Mouse (Mus musculus): Measurements from ENCODE around the gene Nmrk1.
"Not testable (repeated sequence)": the region's sequence is repeated elsewhere in the genome, so short reads cannot be mapped to it uniquely, and the experiment has no call there.

The Nmrk1 gene

DNA sequence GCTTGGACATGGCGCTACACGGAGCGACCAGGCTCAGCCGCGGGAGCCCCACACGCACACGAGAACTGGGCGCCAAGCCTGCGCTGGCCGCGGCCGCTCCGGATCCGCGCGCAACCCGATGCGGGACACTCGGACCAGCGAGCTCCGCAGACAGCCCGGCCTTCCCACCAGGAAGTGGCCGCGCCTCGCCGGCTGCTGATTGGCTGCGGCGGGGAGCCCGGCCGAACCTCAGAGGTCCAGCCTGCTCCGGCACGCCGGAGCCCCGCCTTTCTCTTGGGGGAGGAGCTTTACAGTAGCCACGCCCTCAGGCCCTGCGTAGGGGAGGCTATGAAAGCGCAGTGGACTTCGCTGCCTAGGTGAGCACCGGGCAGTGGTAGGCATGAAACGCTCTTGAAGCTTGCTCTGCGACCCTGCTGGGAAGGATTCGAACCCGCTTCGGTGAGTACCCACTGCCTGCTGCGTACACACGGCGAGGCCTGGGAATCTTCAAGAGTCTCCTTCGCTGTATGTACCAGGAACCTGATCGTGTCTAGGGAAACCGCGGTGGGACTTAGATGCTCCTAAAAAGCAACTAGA lies at the start of gene Nmrk1, which contains the start of gene Ostf1:
Gene Nmrk1 (plus strand): TSS at position 307 of the 576 bp plus-strand sequence.
Gene Ostf1 (minus strand): TSS at position 180 of the 576 bp plus-strand sequence.
- peak; percentile 98 to 99 for DNase-seq

- no peak for DNase-seq
Observed at GRCm38 (mm10) chr19:18582226-18582625, 49.5 kb upstream of the Nmrk1 start.

DNA sequence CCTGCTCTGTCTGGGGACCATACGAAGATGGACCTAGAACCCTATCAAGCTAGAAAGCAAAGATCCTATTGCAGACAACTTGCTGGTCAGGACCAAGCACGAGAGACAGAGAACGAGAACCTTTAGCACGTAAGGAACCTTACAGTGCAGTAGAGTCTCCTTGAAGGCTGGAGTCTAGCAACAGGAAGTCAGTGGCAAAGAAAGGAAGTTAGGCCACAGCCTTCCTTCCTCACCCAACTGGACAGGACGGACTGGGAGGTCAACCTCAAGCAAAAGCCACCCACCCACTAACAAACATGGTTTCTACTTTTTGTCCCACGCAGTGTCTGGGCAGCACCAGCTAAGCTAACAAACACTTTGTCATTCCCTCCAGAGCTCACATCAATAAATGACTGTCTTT lies 48.9 kb upstream of the Nmrk1 start:
- DNase-seq, result no peak

GRCm38 (mm10) chr19:18583706-18584105 lies 48.0 kb upstream of the Nmrk1 start:
- no peak for DNase-seq

- DNase-seq, result no peak
Observed at GRCm38 (mm10) chr19:18584621-18585020, 47.1 kb upstream of the Nmrk1 start.

- peak in 1 of 2 experiments; percentile 22 for DNase-seq
Observed at GRCm38 (mm10) chr19:18587118-18587517, 44.6 kb upstream of the Nmrk1 start.

DNA sequence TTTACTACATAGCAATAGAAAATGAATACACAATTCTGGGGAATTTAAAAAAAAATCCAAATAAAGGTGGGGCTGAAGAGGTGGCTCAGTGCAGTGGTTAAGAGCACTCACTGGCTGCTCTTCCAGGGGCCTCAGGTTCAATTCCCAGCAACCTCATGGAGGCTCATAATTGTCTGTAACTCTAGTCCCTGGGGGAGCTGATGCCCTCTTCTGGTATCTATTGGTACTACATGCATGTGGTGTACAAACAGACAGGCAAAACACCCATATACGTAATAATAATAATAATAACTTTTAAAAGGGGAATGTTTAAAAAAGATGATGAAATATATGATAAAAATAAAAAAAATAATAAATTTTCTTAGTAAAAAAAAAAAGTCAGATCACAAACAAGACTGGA lies 43.5 kb upstream of the Nmrk1 start:
- DNase-seq, result peak; percentile 24 to 42

GRCm38 (mm10) chr19:18588801-18589200 lies 42.9 kb upstream of the Nmrk1 start:
- not testable (repeated sequence) for DNase-seq

DNA sequence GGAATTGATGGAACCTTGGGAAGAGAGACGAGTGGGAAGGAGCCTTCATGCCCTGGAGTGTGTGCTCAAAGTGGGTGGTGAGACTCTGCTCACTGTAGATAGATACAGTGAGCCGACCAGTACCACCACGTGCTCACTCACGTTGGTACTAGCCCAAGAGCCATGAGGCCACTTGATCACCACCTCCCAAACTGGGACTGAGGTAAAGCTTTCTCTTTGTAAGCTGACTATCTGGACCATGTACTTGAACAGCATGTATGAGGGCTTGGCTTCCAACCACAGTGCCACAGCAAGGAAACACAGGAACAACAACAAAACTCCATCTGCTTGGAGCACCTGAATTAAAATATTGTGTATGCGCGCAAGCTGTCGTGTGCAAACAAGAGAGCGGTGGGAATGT lies 42.5 kb upstream of the Nmrk1 start:
- no peak for DNase-seq

DNA sequence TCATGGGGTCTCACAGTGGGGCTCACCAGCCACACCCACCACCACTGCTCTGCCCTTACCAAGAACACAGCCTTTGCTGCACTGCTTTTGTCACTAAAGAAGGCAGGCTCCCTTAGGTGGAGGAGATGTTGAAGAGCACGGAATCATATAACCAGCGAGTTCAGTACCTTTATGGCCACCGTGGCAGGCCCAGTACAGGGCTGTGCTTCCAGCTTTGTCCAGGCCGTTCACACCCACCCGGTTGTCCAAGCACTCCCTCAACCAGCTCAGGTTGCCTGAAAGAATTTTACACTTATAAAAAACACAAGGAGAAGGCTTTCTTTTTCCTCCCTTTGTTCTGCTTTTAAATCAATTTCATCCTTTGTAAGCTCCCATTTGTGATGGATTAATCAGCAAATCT lies 41.5 kb upstream of the Nmrk1 start:
- no peak for DNase-seq

- DNase-seq, result peak; percentile 27 to 51
Observed at GRCm38 (mm10) chr19:18590942-18591354, 40.8 kb upstream of the Nmrk1 start.

- DNase-seq, result no peak
Observed at GRCm38 (mm10) chr19:18592919-18593318, 38.8 kb upstream of the Nmrk1 start.

DNA sequence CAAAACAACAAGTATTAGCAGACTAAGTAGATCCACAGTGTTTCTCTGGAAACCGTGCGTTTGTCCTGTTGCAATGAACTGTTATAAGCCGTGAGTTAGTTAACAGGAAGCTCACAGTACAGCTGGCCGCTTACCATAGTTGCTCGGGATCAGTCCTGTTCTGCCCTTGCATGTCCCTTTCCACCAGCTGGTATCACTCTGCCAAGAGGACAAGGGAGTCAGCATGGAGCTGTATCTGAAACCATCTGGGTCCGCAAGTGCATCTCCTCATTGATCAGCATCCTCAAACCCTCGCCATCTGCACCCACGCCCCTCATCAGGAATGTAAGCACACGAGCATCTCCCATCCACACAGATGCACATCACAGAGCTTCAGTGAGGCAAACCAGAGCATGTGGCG lies 38.0 kb upstream of the Nmrk1 start:
- DNase-seq, result peak in 1 of 2 experiments; percentile 31

GRCm38 (mm10) chr19:18596876-18597275 lies 34.9 kb upstream of the Nmrk1 start:
- DNase-seq, result no peak

DNA sequence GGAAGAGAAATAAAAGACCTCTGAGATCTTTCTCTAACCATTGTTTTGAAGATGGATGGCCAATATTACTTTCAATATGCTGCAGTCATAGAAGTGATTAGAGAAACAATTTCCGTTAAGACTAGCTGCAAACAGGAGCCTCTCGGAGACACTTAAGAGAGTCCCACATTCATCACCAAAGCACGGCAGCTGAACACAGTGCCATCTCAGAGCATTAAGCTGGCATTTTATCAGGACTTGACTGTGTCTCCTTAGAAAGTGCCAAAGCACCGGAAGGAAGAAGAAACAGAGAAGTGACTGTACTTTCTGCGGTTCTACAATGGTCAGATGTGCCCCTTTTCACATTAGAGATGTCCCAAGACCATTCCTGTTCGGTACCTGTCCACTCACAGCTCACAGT lies 34.0 kb upstream of the Nmrk1 start:
- no peak for DNase-seq

GRCm38 (mm10) chr19:18598265-18598926 lies 33.4 kb upstream of the Nmrk1 start:
- DNase-seq, result no peak

DNA sequence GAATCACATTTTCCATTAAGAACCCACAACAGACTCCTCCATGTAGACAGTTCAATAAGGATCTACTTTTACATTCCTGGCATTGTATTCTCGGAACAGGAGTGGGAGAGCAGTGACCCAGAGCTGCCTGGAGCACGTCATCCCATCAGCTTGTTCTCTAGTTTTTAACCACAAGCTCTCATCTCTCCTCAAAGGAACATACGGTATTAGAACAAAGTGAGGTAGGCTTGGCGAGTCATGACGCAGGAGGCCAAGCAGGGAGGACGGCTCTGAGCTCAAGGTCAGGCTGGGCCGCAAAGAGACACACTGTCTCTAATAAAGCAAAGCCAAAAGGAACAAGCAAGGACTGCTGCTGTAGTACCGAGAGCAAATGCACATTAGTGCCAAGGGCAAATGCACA lies 32.7 kb upstream of the Nmrk1 start:
- DNase-seq, result no peak

DNA sequence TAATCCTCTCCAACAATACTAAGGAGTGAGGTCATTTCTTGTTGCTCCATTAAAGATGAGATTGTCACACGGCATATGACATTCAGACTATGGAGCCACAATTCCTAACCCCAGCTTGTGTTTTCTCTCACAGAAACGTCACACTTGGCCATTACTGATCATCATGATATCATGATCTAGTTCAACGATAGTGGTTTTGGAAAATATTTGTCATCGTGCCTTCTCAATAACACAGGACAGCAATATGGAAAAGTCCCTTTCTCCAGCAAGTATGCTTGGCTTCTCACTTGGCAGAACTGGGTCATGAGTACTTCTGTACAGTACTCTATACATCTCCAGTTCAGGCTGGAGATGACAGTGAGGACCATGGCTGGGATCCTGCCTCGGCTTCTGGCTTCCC lies 32.1 kb upstream of the Nmrk1 start:
- DNase-seq, result no peak

GRCm38 (mm10) chr19:18600611-18601010 lies 31.1 kb upstream of the Nmrk1 start:
- DNase-seq, result no peak

- DNase-seq, result no peak
Observed at GRCm38 (mm10) chr19:18603011-18603410, 28.7 kb upstream of the Nmrk1 start.

DNA sequence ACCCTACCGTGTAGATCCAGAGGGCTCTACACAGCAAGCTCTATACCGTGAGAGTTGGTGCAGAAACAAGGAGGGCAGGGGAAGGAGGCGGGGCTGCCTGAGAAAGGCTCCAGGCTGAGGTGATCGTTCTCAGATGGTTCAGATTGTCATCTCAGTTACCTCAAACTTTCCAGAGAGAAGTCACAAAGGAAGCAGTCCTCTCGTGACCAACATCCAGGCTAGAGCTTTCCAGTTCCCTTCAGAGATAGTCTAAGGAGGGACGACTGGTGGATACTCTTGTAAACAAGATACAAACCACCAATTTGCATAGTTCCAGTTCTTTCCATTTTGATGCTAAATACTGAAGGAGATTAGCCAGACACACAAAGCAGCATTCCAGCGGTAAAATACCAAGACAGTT lies 23.8 kb upstream of the Nmrk1 start:
- DNase-seq, result no peak

DNA sequence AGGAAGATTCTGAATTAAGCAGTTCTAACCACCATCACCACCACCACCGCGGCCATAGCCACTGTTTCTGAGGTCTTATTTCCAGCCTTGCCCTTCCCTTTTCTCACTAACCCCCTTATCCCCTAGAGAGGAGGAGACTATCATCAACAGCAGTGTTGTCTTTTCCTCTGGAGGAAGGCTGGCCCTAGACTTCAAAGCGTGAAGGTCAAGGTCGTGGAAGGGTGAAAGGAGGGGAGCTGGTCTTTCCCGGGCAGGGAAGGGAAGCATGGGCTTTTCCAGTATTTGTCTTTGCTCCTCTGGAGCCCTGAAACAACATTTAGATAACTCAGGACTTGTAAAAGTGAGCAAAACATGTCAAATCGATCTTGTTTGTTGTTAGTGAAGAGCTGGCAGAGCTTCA lies 22.8 kb upstream of the Nmrk1 start:
- DNase-seq, result no peak

- DNase-seq, result no peak
Observed at GRCm38 (mm10) chr19:18614337-18614736, 17.4 kb upstream of the Nmrk1 start.

DNA sequence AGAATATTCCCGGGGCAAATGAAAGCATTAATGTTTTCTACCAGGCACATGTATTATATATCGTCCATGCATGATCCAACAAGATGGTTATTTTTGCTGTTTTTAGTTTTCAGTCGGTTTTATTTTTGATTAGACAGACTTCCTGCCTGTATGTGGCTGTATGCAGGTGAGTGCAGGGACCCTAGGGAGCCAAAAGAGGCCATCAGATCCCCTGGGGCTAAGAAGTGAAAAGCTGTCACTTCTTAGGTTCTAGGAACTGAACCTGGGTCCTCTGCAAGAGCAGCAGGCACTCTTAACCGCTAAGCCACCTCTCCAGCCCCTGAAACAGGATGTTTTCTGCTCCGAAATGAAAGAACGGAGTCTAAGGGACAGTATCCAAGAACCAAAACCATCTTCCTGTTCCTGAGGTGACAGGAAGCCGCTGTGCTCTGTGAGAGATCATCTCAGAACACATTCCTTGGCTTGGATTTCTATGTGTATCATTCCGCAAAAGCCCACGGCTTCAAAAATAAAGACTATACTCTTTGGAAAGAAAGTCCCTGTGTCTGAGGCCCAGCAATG lies 16.0 kb upstream of the Nmrk1 start:
- DNase-seq, result peak; percentile 27 to 43
